Mouse (Mus musculus): Measurements from ENCODE around the gene Fgg.

GRCm38 (mm10) chr3:83053758-83054157 is 46.2 kb downstream of the Fgg start:
- TF ChIP-seq CTCF (IDR thresholded peaks at IDR 0.05; ENCODE audit: borderline replicate concordance, extremely low read depth, insufficient read depth, insufficient read length), result peak; percentile 63; the same call in 1 of the 2 replicates
- no peak for TF ChIP-seq POLR2A (IDR thresholded peaks at IDR 0.05; ENCODE audit: borderline replicate concordance, extremely low read depth, insufficient read depth, insufficient read length, poor library complexity, severe bottlenecking)

Measured in brain, embryonic 14.5 days (tissue).